Mouse (Mus musculus) thymus, adult 2 months (tissue): ENCODE measurements around the gene Zfp113. TPM values are rescaled to one million over a fixed set of nuclear protein-coding genes. Genes with fewer than 3 reads are reported as not detected.
"Not testable (repeated sequence)": the region's sequence is repeated elsewhere in the genome, so short reads cannot be mapped to it uniquely, and the experiment has no call there.

Source experiments
- DNase-seq: peaks from one replicate; pipeline ENCODE4 v3.0.0; 2021
- H3K27ac ChIP-seq: fragments of 200-500 bp; 2 replicates; pipeline ENCODE4 v1.5.1; 2012; ENCODE audit warnings: low read length, control low read depth; ENCODE audit not compliant: control insufficient read depth, insufficient read depth
- H3K27me3 ChIP-seq: fragments of 200-500 bp; 2 replicates; pipeline ENCODE4 v1.6.1; 2012; ENCODE audit warnings: mild to moderate bottlenecking, low read length, moderate library complexity, mixed read lengths; ENCODE audit not compliant: control insufficient read depth, insufficient read depth
- H3K36me3 ChIP-seq: fragments of 200-500 bp; 2 replicates; pipeline ENCODE4 v1.6.1; 2012; ENCODE audit warnings: mild to moderate bottlenecking, low read length, moderate library complexity; ENCODE audit not compliant: control insufficient read depth, insufficient read depth
- H3K4me1 ChIP-seq: fragments of 200-500 bp; replicated peaks from 2 replicates; pipeline ENCODE4 v1.6.1; 2012; ENCODE audit warnings: low read length; ENCODE audit not compliant: control insufficient read depth, insufficient read depth
- H3K4me3 ChIP-seq: fragments of 200-500 bp; 2 replicates; pipeline ENCODE4 v1.5.1; 2012; ENCODE audit warnings: mild to moderate bottlenecking, low read length, control low read depth, moderate library complexity; ENCODE audit not compliant: control insufficient read depth, insufficient read depth
- CTCF ChIP-seq: fragments of 200-500 bp; IDR thresholded peaks from 2 replicates; pipeline ENCODE4 v1.5.1; 2012; ENCODE audit warnings: mild to moderate bottlenecking, control low read depth, low read length, moderate library complexity, borderline replicate concordance; ENCODE audit not compliant: control insufficient read depth, poor library complexity, insufficient read depth; ENCODE audit errors: extremely low read depth
- POLR2A ChIP-seq: fragments of 200-500 bp; IDR thresholded peaks from 2 replicates; pipeline ENCODE4 v1.6.1; 2012; ENCODE audit warnings: mild to moderate bottlenecking, low read length, control low read depth, moderate library complexity; ENCODE audit not compliant: control insufficient read depth, poor library complexity, insufficient read depth; ENCODE audit errors: extremely low read depth
- WGBS: fragments of 180-500 bp; shearing (Covaris S2); methylation state at CpG from one replicate; pipeline ENCODE4 v1.1.7; 2018; 5-methylcytosine and 5-hydroxymethylcytosine counted together
- polyA plus RNA-seq: library from polyadenylated mRNA; depleted of rRNA; stranded (reverse); fragments of >200 nt; gene quantifications from 2 replicates; pipeline ENCODE4 v1.2.3, GENCODE M21; 2012

Zfp113 gene
- polyA plus RNA-seq, 1 experiment = 3.6 TPM

DNA sequence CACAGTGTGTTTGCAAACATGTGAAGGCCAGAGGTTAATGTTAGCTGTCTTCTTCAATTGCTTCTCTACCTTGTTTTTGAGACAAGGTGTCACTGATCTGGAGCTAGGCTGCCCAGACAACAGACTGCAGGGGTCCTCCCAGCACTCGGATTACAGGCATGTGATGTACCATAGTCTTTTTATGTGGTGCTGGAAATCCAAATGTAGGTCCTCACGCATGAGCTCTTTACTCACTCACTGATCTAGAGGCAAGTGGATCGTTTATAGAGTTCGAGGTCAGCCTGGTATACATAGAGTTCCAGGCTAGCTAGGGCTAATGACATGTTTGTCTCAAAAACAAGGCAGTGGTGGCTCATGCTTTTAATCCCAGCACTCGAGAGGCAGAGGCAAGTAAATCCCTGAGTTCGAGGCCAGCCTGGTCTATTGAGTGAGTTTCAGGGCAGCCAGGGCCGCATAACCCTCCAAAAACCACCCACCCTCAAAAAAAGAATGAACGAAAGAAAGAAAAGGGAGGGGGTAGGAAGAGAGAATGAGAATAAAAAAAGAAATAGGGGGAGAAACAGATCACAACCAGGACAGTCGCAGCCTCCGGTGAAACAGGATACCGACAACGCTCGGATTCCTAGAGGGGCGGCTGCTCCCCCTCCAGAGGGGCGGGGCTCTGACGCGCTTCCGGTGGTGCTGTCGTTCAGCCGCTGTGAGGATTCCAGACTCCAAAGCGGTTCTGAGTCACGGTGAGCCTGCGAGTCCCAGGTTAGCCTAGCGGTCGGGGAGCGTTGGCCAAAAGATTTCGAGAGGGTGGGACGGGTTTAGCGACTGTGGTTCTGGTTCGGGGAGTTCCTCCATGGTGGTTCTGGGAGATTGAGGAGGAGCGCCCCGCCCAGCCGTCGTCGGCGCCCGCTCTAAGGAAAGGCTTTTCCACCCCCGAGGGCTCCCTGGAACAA, 39.0 kb downstream of the Zfp113 start, which contains the start of gene Zscan21:
Zscan21 (plus strand) TSS at position 649 of the 944 bp plus-strand sequence.
- Histone ChIP-seq H3K27me3 (no peaks in the 10 kb centered on the region), H3K36me3 (no peaks in the 10 kb centered on the region), H3K27ac (peak within 1 kb of the TSS; percentile 78), H3K4me3 (peak within 1 kb of the TSS; percentile 94), H3K4me1 (peaks cover 4% of the 10 kb centered on the region)
- DNase-seq = peak; percentile 89
- TF ChIP-seq POLR2A = peak; percentile 78
- peak; percentile 19; the same call in 1 of the 2 replicates for TF ChIP-seq CTCF
- 8% methylated on average over 38 of the region's 38 CpGs for WGBS

- WGBS = 69% methylated on average over 4 of the region's 4 CpGs
Measured at GRCm38 (mm10) chr5:138109847-138110396, 45.6 kb downstream of the Zfp113 start.

GRCm38 (mm10) chr5:138107130-138107529, 48.4 kb downstream of the Zfp113 start:
- H3K36me3 ChIP-seq = peaks cover 22% of the 10 kb centered on the region
- H3K4me1 ChIP-seq = no peaks in the 10 kb centered on the region
- no peak overlapping the region for H3K27ac ChIP-seq
- DNase-seq = no peak
- H3K4me3 ChIP-seq = no peak overlapping the region
- no peaks in the 10 kb centered on the region for H3K27me3 ChIP-seq
- TF ChIP-seq POLR2A (no peak), CTCF (no peak)
- 89% methylated on average over 3 of the region's 3 CpGs for WGBS

More at GRCm38 (mm10) chr5:138109847-138110396, 45.6 kb downstream of the Zfp113 start:
- H3K4me3 ChIP-seq, H3K36me3 ChIP-seq, H3K4me1 ChIP-seq, DNase-seq, H3K27me3 ChIP-seq, H3K27ac ChIP-seq: not testable (repeated sequence)

GRCm38 (mm10) chr5:138104976-138105375, 50.6 kb downstream of the Zfp113 start:
- 89% methylated on average over 2 of the region's 2 CpGs for WGBS
- DNase-seq = no peak
- Histone ChIP-seq H3K36me3 (peaks cover 44% of the 10 kb centered on the region), H3K4me3 (no peak overlapping the region), H3K4me1 (no peaks in the 10 kb centered on the region), H3K27me3 (no peaks in the 10 kb centered on the region), H3K27ac (no peak overlapping the region)
- TF ChIP-seq POLR2A (no peak), CTCF (no peak)

DNA sequence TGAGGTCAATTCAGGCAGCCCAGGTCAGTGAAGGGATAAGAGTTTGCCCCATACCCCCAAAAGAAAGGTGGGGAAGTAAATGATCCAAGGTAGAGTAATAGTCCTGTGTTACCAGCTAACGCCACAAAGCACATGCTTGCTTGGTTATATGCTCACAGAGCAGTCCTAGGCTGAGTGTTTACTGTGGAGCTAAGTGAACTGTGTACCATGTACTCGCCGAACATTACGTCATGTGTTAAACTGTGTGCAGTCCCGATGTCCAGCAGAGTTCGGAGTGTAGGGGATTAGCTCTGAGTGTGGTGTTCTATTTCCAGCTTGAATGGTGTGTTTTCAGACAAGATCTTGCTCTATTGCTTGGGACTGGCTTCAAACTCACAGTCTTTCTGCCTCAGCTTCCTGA, 61.1 kb downstream of the Zfp113 start:
- TF ChIP-seq POLR2A = no peak
- TF ChIP-seq CTCF = no peak
- Histone ChIP-seq H3K4me1 (no peaks in the 10 kb centered on the region), H3K27me3 (no peaks in the 10 kb centered on the region), H3K4me3 (no peak overlapping the region), H3K36me3 (peaks cover 57% of the 10 kb centered on the region), H3K27ac (no peak overlapping the region)
- 99% methylated on average over 6 of the region's 6 CpGs for WGBS
- DNase-seq = no peak

GRCm38 (mm10) chr5:138092771-138093170, 62.8 kb downstream of the Zfp113 start:
- TF ChIP-seq CTCF (no peak), POLR2A (no peak)
- Histone ChIP-seq H3K36me3 (peaks cover 42% of the 10 kb centered on the region), H3K27me3 (no peaks in the 10 kb centered on the region), H3K4me1 (no peaks in the 10 kb centered on the region), H3K4me3 (no peak overlapping the region), H3K27ac (no peak overlapping the region)
- 100% methylated on average over 4 of the region's 4 CpGs for WGBS
- no peak for DNase-seq
